Mouse (Mus musculus) spleen, adult 2 months (tissue): ENCODE data around the gene Trim75.

Experiments used
- CTCF ChIP-seq: fragments of 200-500 bp; IDR thresholded peaks from 2 replicates; pipeline ENCODE4 v1.5.1; 2011; ENCODE audit warnings: mild to moderate bottlenecking, inconsistent platforms; ENCODE audit not compliant: insufficient read depth, insufficient read length, insufficient replicate concordance; ENCODE audit errors: extremely low read depth
- POLR2A ChIP-seq: fragments of 200-500 bp; IDR thresholded peaks from 2 replicates; pipeline ENCODE4 v1.6.1; 2011; ENCODE audit warnings: low read depth, low read length, inconsistent platforms

DNA sequence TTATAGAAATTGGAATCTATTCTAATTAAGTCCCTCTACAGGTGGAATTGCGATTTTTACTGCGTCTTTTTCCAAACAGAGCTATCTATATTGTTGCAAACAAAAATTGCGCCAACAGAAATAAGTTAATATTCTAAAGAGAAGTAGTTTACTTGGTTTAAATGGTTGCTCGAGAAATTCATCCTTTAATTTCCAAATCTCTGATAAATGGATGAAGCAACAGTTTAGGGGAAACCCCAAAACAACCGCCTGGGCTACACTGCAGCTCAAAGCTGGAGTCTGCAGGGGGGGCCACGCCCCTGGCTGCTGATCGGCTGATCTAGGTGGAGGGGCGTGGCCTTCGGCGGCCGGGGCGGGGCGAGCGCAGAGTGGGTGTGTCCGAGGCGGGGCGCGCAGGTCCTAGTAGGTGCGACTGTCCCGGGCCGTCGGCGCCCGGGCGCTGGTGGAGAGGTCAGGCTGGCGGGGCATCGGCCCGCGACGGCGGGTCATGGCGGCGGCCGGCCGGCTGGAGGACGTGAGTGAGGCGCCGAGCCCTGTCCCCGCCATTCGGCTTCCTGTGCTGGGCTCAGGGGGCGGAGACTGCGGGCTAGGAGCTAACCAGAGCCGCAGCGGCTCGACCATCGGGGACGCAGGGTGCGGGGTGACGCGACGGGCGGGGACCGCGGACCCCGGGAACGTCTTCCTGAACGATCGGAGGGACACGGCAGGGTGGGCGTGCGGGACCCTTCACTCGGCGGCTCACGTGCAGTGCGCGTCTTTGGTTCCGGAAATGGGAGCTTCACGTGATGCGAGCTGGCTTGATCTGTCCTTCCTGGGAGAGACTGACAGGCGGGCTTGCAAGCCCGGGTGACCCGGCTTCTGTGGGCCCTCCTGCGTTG lies 40.6 kb downstream of the Trim75 start, which contains the start of gene Tmem192:
- TF ChIP-seq CTCF (no peak), POLR2A (peak; percentile 62)
